Mouse (Mus musculus): ENCODE measurements at regions not wholly inside any gene's neighbourhood (a gene's known extent, or its start where the extent isn't known, plus 50 kb on each side); places are given as distances from the start of the nearest gene placed in this dataset.

DNA sequence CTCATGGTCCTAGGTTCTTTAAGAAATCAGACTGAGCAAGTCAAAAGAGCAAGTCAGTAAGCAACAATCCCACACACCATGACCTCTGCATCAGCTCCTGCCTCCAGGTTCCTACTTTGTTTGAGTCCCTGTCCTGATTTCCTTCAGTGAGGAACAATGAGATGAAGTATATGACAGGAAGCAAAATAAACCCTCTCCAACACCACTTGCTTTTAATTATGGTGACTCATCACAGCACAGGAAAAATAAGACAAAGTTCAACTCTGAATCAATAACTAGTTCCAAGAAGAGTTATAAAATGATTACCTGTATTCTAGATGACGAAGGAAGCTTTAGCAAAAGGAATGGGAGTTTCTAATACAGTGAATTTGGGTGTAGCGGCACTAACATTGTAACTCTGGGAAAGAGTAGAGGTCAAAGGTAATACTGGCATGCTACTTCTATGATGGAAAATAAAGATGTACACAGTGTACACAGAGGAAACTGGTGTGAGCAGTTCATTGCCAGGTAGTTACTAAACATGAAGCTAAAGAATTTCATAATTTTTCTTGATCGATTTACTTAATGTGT lies 248.2 kb upstream of the Atp2b1 start:
- no peak for DNase-seq

DNA sequence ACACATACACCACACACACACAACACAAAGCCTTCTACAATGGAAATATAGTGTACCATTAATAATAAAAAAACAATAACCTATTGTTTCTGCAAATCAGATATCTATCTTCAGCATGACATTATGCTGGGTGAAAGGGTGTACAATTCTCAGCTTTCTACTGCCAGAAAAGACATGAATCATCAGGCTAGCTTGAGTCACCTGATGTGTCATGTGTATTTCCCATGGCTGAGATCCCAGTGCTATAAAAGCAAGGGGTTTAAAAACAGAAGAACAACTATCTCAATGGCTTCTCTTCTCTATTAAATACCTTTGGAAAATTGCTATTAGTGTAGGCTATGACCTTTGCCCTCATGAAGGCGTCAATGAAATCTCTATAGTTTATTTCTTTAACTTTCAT lies 246.5 kb upstream of the Atp2b1 start:
- DNase-seq = no peak

DNA sequence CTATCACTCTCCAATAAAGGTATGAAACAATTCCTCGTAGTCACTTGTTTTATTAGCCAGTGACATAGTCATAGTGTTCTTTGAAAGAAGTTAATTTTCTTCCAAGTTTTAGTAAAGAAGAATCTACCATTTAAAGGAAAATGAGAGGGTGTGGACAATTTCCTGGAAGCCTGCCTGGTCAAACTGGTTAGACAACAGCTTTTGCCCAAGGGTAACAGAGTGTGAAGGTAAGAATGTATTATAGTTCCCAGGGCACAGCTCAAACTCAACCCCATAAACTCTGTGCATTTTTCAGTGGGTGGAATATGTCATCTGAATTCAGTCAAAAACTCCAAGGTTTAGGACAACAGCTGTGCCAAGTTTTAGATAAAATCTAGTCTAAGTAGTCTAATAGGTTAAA lies 240.1 kb upstream of the Atp2b1 start:
- DNase-seq = no peak

DNA sequence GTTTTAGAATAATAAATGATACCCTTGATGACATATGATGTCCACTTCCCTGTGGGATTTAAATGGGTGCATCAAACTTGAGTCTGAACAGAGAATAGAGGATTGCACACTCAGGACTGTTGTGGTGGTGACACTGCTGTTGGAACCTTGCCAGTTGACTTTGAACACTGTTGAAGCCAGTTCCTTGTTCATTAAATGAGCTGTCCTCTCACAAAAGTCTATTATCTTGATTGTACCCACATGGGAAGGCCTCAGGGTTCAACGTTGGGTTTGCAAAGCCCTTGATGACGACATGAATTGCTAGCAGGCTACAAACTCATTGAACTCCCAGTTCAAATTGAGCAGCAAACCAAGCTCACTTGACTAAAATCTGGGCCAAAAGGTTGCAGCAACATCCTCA lies 237.3 kb upstream of the Atp2b1 start:
- DNase-seq = no peak

DNA sequence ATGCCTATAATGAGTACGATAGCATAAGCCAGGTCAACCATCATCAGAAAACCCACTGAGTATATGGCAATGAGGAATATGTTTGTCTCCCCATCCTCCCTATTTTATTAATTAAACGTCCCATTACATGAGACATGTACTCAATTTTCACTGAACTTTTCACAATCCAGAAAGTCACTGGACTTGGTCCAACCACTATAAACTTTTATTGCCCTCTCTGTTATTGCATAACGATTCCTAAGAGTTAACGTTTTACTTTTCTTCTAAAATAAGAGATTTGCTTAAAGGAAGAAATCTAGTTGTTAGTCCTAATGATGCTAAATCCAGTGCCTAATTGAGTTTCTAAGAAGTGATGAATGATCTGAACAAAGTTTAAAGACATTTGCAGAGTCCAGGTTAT lies 236.0 kb upstream of the Atp2b1 start:
- DNase-seq = no peak

DNA sequence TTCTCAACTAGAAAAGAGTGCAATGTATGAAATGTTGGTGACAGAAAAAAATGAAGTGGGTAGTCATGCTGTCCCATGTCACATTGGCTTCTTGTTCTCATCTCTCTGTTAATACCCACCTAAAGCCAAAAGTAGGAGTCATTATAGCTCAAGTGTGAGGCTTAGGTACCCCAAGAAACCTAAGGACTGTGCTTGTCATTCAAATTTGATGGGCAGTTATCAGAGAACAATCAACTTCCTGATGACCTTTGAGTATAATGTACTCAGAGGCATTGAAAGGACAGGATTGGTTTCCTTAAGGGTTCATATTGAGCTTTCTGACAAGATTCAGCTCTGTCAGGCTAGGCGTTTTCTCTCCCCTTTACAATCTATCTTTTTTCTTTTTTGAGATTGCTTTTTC lies 231.8 kb upstream of the Atp2b1 start:
- no peak for DNase-seq

DNA sequence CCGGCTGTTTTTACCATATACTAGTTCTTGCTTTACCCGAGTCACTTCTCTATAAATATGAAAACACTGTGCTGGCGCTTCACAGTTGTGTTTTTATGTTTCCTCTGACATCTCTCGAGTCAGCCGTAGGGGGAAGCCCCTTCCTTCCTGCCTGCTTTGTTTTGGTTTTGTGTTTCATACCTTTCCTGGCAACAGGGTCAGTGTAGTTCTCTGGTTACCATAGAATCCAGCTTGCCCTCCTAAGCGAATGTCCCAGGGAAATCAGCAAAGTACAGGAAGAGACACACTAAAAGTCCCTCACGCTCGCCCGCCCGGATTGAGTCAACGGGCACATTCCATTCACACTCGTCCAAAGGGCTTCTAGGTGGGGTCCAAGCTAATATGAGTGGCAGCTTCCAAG lies 230.0 kb upstream of the Atp2b1 start:
- DNase-seq = peak; percentile 31

DNA sequence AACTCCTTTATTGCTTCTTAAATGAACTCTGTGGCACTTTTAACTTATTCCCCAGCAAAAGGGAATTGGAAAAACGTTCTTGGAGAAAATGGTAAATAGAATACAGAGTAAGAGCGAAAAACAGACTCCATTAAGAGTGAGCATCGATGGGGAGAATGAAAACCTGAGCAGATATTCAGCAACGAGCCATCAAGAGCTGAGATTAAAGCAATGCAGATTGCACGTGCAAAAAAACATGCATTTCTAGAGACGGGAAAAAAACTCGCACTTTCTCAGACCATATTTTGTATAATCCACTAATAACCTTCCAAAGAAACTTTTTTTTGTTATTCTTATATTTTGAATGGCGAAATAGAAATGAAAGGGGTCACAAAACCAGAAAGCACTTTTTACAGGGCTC lies 229.5 kb upstream of the Atp2b1 start:
- no peak for DNase-seq

DNA sequence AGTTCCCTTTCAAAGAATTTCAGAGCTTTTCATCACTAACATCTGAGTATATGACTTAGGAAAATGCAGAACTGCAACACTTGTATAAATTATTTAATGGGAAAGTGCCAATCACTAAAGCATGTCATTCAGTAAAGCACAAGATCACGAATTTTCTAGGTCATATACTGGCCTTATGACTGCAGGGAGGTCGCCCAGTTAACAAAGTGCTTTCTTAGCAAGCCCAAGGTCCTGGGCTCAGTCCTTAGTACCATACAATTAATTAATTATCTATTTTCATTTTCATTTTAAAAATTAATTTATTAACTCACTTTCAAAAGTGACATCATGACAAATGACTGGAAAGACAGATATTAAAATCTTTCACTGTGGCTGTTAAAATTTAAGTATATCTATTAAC lies 228.5 kb upstream of the Atp2b1 start:
- DNase-seq = no peak

DNA sequence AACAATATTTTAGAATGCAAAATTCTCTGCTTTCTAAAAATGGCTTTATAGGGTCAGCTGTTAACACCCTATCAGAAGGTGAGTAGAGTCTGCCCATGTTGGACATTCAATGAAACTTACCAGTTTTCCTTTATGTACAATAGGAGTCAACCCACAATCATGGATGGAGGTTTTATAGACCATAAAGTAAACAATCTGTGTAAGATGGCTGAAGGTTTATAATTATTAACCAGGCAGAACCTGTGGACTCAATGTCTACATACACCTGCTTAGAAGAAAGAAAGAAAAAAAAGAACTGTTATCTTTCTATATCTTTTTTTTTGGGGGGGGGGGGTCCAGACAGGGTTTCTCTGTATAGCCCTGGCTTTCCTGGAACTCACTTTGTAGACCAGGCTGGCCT lies 227.8 kb upstream of the Atp2b1 start:
- no peak for DNase-seq

DNA sequence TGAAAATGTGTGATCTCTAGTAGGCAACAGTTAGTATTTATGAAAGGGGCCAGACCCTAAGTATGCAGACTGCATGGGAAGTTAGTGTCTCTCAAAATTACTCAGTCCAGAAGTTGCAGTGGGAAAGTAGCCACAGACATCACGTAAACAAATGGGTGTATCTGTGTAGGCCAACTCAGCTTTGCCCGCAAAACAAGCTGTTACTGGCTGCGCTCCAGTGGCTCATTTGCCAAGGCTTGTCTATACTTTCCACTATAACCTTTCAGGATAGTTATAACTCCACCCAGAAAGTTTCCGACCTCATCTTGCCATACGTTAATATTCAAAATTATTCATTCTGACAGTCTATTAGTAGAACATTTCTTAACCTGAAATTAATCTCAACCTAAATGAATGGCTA lies 222.4 kb upstream of the Atp2b1 start:
- no peak for DNase-seq

DNA sequence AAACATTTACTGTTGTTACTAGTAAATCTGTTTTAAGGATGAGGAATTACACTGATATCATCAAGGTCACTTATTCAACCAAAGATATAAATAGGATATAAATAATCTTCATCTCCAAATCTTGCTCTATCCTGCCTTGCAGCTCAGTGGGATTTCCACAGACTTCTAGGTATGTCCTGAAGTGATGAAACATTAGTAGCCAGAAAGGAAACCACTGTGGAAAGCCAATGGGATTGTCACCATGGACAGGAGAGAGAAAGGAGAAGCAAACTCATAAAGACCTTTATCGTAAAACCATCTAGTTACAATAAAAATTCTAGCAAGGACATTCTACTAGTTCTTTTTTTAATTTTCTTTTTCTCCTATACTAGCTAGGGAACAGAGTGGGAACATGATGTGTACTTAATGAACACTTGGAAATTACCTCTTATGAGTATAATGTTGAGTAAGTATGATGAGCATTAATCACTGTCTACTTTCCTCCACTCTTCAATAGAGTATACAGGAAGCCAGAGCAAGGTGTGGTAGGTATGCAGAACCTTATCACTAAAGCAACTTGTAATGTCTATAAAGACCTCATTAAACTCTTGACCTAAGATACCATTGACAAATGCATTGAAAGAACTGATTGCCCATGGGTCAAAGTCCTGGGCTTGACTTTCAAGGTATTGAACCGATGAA lies 219.4 kb upstream of the Atp2b1 start:
- DNase-seq = no peak

DNA sequence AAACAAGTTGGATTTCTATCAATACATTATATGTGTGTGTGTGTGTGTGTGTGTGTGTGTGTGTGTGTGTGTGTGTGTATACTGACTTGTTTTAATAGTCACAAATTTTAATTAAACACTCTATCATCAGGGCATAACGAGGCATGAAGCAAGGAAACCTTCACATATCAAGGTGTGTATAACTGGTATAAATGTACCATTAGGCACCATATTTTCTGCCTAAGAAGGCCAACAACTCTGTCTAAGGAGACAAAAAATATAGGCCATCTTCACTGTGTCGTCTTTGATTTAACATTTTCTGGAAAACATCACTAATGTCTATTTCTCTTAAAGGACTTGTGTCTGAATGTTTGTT lies 218.9 kb upstream of the Atp2b1 start:
- no peak for DNase-seq

DNA sequence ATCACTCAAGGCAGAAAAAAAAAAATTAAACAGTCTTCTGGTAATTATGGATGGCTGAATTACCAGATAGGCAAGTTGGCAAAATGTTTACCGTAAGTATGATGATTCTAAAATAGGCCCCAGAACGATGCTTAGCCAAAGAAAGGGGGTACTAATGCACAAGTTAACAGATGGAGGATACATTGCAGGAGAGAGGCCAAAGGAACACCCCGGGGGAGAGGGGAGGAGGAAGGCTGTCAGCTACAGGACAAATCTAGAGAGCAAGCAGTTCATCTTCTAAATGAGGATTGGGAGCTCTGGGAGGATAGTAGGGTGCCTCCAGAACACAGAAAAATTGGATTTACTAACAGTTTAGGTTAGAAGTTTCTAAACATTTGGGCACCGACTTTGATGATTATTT lies 216.3 kb upstream of the Atp2b1 start:
- DNase-seq = no peak

DNA sequence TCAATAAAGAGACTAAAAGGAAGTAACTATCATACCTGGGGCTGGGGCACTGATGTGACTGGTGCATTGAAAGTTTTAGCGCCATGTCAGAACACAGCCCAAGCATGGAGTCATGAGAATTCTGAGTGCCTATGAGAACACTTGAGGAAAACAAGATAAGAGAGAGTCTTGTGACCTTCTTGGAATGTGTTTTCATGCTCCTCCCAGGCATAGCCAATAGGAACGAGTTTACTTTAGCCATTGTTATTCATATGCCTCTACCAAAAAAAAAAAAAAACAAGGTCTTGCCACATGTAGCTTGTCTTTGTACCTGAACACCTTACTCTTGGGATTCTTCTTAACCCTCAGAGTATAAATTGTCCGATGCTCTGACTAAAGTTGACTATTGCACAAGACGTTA lies 214.6 kb upstream of the Atp2b1 start:
- no peak for DNase-seq

DNA sequence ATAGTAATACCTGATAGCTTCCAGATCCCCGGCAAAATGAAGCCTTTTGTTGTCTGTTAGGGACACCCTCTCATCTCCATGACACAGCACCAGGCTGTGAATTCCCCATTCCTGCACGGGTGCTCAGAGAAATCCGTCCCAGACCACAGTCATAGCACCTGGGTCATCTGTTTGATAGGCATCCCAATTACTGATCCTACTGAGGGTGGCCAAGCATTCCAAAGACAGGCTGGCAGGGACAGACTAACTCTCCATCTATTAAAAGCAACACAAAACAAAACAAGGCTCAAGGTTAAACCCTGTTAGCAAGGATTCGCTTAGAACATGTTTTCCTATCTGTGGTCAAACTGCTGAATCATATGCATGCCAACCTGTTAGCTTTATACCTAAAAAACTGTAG lies 213.8 kb upstream of the Atp2b1 start:
- no peak for DNase-seq

DNA sequence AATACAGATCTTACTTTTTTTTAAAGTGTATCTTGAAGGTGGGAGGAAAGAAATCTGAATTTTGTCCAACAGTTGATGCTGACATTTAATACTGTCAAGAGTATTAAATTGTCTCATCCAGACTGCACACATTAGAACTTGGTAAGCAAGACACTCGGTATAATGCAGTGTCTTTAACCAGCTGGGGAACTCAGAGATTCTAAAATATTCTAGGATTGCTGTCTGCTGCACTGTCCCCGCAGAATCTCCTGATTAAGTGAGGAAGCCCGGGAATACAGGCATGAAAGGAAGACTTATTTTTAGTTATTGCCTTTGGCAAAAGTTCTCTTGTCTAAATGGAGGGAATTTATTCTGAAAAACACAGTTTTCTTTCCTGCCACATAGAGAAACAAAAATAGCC lies 212.9 kb upstream of the Atp2b1 start:
- no peak for DNase-seq

DNA sequence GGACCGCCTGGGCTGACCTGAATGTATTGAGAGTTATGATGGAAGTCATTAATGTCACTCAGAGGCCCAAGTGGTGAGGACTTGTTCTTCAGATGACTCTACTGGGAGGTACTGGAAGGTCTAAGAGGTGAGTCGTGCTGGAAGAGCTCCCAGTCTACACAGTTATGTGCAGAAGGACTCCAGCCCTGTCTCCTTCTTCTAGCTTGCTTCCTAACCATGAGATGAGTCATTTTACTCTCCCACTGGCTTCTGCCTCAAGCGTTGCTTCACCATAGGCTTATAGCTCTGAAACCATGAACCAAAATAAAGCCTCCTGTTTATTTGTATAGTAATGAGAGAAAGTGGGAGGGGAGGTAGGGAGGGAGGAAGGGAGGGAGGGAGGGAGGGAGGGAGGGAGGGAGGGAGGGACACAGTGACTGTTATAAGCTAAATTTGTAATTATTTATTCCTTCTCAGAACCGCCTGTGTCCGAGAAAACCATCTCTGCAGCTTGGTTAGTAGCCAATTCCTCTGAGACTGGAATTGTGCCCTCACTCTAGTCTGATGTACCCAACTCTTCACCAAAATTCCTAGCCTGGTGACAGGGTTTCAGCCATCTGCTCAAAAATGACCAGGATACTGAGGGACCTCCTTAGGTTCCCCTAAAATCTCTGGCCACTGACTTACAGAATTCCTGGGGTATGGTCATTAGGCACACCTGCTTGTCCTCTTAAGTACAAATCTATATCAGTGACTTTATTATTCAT lies 211.6 kb upstream of the Atp2b1 start:
- no peak for DNase-seq

DNA sequence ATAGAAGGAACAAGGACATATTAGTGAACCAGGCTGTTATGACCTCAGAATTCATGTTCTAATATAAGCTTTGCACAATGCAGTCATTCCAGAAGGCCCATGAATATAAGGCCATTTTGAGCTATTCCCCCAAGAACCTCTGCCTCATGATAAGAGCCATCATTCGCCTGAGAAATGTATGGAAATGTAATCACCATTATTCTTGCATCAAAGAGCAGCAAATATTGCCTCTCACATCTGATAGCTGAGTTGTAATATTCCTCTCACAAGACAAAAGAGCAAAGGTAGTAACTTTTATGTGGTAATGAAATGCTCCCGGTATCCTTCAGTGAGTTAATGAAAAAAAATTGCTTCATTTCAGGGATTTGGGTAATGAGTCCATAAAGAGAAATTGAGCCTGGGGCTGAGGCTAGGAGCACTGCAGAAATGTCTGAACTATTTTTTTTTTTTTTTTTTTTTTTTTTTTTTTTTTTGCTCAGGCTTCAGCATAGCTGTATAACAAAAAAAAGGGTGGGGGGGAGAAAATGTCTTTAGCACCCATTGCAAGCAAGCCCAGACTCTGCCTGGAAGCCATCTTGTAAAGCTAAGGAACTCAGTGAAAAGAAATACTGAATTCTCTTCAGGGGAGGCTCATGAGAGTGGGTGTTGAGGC lies 210.4 kb upstream of the Atp2b1 start:
- no peak for DNase-seq

DNA sequence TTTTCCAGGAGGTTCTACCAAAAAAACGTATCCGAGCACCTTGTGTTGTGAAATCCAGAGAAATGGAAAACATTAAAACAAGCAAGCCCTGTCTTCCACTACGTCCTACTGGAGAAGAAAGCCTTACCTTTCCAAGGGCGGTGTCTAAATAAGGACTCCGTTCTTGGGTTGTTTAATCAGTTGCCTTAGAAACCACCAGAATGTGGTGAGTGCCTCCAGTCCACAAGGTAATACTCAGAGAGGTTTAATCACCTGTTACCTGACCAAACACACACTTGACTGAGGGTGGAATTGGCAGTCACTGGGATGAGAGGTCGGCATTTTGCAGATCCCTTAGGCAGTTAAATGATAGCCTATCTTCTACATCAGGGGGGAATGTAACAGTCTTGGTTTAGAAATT lies 209.6 kb upstream of the Atp2b1 start:
- no peak for DNase-seq

DNA sequence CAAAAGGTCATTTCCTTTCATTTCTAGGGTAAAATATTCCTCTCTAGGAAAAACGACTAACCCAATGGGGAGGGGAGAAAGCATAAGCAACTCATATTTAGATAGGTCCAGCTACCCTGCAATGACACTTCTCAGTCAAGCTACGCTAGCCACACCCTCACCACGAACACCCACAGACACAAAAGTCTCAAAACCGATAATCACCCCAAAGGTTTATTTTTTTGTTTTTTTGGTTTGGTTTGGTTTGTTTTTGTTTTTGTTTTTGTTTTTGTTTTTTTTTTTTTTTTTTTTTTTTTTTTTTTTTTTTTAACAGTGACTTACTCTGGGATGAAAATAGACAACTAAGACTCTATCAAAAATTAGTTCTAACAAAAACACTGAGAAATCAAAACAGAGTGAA lies 196.3 kb upstream of the Atp2b1 start:
- DNase-seq = no peak

DNA sequence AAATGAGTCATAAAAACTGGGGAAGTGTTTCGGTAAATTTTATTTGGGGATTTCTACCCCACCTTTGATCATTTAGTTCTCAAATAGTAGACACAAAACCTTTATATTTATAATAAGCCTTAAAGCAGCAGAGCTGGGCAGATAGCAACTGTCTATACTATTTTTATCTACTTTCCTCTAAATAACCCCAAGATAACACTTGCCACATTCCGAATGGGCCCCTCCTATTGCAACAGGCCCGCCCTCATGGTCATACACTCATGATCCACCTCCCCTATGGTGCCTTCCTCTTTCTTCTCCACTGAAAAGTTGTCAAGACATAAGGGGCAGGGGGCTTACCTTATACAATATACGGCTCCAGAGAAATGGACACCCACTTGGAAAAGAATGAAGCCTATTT lies 195.5 kb upstream of the Atp2b1 start:
- no peak for DNase-seq

DNA sequence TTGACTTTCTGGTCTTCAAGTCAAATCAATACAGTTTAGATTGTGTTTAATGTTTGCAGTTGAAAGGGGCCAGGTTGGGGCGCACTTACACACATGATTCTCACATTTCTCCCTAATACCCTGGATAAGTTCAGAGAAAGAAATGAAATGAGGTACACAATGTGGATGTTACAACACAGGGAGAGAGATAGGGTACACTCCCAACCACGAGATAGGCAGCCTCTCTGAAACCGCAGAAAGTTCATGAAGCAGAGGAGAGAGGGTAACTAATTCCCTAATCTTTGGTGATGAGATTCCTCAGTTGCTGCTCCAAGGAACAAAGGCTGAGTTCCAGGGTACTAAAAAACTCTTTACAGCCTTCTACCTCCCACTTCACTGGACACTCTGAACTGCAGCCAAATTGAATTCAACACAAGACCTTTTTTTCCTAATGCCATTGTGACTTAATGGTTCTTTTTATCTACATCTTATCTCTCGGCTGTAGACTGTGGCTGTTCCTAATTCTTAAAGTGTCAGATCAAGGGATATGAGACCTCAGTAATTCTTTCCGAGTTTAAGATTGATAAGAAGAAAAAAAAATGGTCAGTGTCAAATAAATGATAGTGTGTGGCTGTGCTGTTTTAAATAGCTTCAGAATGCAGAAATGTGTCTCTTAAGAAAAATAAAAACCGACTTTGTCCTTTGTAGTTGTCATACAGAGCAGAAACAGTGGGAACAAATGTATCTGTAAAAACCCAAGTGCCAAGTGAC lies 193.8 kb upstream of the Atp2b1 start:
- DNase-seq = no peak

DNA sequence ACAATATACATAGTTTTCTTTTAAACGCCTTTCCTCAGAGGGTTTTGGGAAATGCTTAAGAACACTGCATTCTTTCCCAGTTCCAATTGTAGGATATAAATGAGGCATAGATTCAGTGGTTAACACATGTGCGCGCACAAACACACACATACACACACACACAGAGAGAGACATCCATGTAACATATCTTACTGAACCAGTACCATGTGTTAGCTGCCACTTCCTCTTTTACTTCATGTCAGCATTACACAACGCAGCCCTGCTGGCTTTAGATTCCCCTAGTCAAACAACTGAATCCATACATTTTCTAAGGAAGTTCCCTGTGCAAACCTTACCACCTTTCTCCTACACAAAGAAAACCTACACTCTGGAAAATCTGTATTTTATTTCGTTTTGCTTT lies 189.1 kb upstream of the Atp2b1 start:
- DNase-seq = no peak
